Mouse (Mus musculus): ENCODE results near the gene Atxn1. TPM values are rescaled to one million over a fixed set of nuclear protein-coding genes. Genes with fewer than 3 reads are reported as not detected.
A peak's percentile ranks its signal among the peaks of the same experiment; 100 is the strongest.

The Atxn1 gene
- polyA plus RNA-seq, 1 experiment from 2014 or later, result 8.2 TPM

DNA sequence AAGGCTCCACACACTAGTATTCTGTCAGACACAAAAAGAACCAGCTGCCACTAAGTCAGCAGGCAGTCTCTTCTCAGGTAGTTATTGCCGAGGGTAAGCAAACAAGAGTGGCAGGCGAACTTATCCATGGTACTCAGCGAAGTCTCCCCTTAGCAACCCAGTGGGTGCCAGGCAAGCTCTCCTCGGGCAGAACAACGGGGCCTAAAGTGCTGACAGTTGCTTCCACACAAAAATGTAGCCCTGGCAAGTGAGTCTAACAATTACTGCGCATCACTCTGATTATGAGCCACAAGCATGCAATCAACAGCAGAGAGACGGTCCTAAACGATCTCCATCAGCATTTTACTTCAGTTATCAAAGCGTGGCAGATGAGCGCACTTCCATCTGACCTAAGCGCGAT is 224.4 kb downstream of the Atxn1 start:
- Histone ChIP-seq H3K4me2 (no peak overlapping the region), H3K36me3 (no peaks in the 10 kb centered on the region), H3K27ac (replicated peaks) (no peak overlapping the region), H3K9ac (no peak overlapping the region), H3K4me1 (replicated peaks) (peaks cover 10% of the 10 kb centered on the region), H3K9me3 (no peaks in the 10 kb centered on the region), H3K27me3 (no peaks in the 10 kb centered on the region), H3K4me3 (no peak overlapping the region)
- no peak for ATAC-seq (ENCODE audit: low read depth)
- WGBS, result 66% methylated on average over 12 of the region's 12 CpGs

DNA sequence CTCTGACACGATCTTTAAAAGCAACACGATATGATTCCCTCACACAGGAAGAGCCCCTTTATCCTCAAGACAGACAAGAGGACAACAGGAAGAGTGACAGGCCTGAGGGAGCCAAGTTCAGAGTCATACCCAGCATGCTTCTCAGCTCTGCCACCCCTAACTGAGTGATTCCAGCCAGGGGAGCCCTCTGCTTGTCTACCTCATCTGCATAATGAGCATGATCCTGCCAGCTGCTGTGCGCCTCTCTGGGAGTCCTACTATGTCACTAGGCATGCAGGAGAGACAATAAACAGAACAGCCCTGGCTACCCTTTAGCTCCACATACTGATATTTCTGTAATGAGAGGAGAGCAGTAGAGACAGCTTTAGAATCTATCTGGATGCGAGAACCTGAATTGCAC is 228.6 kb downstream of the Atxn1 start:
- no peak overlapping the region for H3K27ac ChIP-seq (replicated peaks)
- peak; percentile 47; the same call in 1 of the 2 replicates for ATAC-seq (ENCODE audit: low read depth)
- WGBS, result 65% methylated on average over 4 of the region's 4 CpGs

DNA sequence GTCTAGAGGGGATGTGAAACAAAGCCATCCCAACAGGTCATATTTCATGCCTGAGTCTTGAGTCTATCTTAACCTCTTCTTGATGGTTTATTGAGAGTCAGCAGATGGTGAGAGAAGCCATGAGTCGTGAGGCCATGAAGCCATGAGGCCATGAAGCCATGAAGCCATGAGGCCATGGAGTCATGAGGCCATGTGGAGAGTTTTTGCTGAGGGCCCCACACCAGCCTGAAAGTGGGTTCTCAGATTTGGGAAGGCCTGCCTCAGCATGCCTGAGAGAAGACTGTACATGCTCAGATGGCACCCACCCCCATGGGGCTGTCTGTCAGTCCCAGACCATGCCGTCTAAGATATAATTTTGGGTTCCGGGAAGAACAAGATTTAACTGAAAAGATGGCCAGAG is 229.0 kb downstream of the Atxn1 start:
- Histone ChIP-seq H3K9ac (no peak overlapping the region), H3K27me3 (no peaks in the 10 kb centered on the region), H3K4me3 (no peak overlapping the region), H3K9me3 (no peaks in the 10 kb centered on the region), H3K27ac (replicated peaks) (no peak overlapping the region), H3K4me1 (replicated peaks) (peaks cover 5% of the 10 kb centered on the region), H3K36me3 (no peaks in the 10 kb centered on the region), H3K4me2 (no peak overlapping the region)
- WGBS, result 93% methylated on average over 3 of the region's 3 CpGs
- no peak; the same call in 1 of the 2 replicates for ATAC-seq (ENCODE audit: low read depth)

More for the DNA sequence above, 228.6 kb downstream of the Atxn1 start:
- Histone ChIP-seq H3K4me3 (no peak overlapping the region), H3K36me3 (no peaks in the 10 kb centered on the region), H3K9me3 (no peaks in the 10 kb centered on the region), H3K27me3 (no peaks in the 10 kb centered on the region), H3K4me1 (replicated peaks) (peaks cover 5% of the 10 kb centered on the region), H3K4me2 (no peak overlapping the region), H3K9ac (no peak overlapping the region)

DNA sequence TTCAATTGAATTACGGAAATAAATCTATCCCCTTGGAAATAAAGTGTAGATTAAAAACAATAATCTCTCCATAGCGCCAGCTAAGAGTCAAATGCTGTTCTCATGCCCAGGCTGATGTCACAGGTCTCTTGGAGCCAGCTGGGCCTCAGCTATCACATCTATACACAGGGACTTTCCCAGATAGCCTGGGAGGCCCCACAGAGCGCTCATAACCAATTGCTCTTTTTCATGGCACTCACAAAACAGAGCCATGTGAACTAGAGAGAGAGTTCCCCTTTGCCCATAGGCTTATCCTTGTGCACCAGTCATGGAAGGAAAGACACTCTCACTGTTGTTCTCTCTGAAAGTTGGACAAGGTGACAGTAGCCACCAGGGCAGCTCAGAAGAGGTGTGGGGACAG is 230.3 kb downstream of the Atxn1 start:
- no peaks in the 10 kb centered on the region for H3K27me3 ChIP-seq
- 0 out of 2 replicates have a peak, but pooled peaks cover 8% of the 10 kb centered on the region for H3K36me3 ChIP-seq
- H3K9me3 ChIP-seq, result no peaks in the 10 kb centered on the region
- no peak overlapping the region for H3K4me2 ChIP-seq
- H3K9ac ChIP-seq, result no peak overlapping the region
- H3K27ac ChIP-seq (replicated peaks), result no peak overlapping the region
- no peak for ATAC-seq (ENCODE audit: low read depth)
- H3K4me1 ChIP-seq (replicated peaks), result peaks cover 5% of the 10 kb centered on the region
- WGBS, result 92% methylated on average over 3 of the region's 3 CpGs
- no peak overlapping the region for H3K4me3 ChIP-seq

DNA sequence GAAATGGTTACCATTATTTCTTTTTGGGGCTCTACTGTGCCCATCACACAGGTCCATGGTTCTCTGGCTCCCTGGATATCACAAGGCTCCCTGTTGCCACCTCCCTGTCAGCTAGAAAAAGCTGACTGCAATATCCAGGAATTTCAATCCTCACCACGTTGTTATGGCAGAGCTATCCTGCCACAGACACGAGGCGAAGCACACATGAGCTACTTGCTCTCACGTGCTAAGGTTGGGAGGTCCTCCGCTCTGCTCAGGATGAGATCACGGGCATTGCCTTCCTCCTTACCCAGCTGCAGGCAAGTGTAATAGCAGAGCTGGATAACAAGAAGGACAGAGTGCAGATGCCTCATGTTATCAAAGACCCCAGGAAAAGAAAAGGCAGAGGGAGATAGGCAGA is 232.2 kb downstream of the Atxn1 start:
- Histone ChIP-seq H3K36me3 (0 out of 2 replicates have a peak, but pooled peaks cover 9% of the 10 kb centered on the region), H3K4me3 (no peak overlapping the region), H3K9me3 (no peaks in the 10 kb centered on the region), H3K4me1 (replicated peaks) (peaks cover 5% of the 10 kb centered on the region), H3K27ac (replicated peaks) (no peak overlapping the region), H3K27me3 (no peaks in the 10 kb centered on the region), H3K4me2 (no peak overlapping the region), H3K9ac (no peak overlapping the region)
- WGBS, result 78% methylated on average over 6 of the region's 6 CpGs
- no peak for ATAC-seq (ENCODE audit: low read depth)

GRCm38 (mm10) chr13:45726917-45727316 is 237.9 kb downstream of the Atxn1 start:
- ATAC-seq (ENCODE audit: low read depth), result no peak

DNA sequence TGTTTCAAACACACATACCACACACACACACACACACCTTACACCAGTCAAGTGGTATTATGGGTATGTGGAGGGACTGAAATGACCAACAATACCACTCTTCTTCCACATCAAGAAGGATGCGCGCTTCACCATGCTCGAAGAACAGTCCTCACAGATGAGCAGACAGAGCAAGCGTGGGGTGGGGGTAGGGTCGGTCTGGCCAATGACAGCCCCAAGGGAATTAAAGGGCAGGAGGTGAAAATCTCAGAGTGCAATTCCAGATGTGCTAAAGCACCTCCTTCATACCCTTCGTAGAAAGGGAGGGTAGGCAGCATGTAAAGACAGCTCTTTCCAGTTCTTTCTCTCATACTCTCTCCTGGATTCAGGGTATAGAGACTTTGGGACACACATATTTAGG is 238.6 kb downstream of the Atxn1 start:
- Histone ChIP-seq H3K27ac (replicated peaks) (no peak overlapping the region), H3K4me3 (no peak overlapping the region), H3K9ac (no peak overlapping the region), H3K27me3 (no peaks in the 10 kb centered on the region), H3K9me3 (no peaks in the 10 kb centered on the region), H3K36me3 (0 out of 2 replicates have a peak, but pooled peaks cover 9% of the 10 kb centered on the region), H3K4me1 (replicated peaks) (peaks cover 6% of the 10 kb centered on the region; the same call in 1 of the 2 replicates), H3K4me2 (no peak overlapping the region)
- WGBS, result 75% methylated on average over 6 of the region's 6 CpGs
- ATAC-seq (ENCODE audit: low read depth), result no peak

More at GRCm38 (mm10) chr13:45726917-45727316, 237.9 kb downstream of the Atxn1 start:
- H3K4me2 ChIP-seq, result no peak overlapping the region
- no peak overlapping the region for H3K27ac ChIP-seq (replicated peaks)
- 0 out of 2 replicates have a peak, but pooled peaks cover 9% of the 10 kb centered on the region for H3K36me3 ChIP-seq
- no peak overlapping the region for H3K4me3 ChIP-seq
- peaks cover 6% of the 10 kb centered on the region; the same call in 1 of the 2 replicates for H3K4me1 ChIP-seq (replicated peaks)
- no peaks in the 10 kb centered on the region for H3K27me3 ChIP-seq
- no peaks in the 10 kb centered on the region for H3K9me3 ChIP-seq
- H3K9ac ChIP-seq, result no peak overlapping the region

- 81% methylated on average over 14 of the region's 14 CpGs for WGBS
These were observed 240.1 kb downstream of the Atxn1 start for GRCm38 (mm10) chr13:45724507-45725259.

GRCm38 (mm10) chr13:45722885-45723284 is 241.9 kb downstream of the Atxn1 start:
- no peak overlapping the region for H3K4me2 ChIP-seq
- no peaks in the 10 kb centered on the region for H3K36me3 ChIP-seq
- peaks cover 6% of the 10 kb centered on the region; the same call in 1 of the 2 replicates for H3K4me1 ChIP-seq (replicated peaks)
- no peaks in the 10 kb centered on the region for H3K27me3 ChIP-seq
- no peak overlapping the region for H3K27ac ChIP-seq (replicated peaks)
- no peak overlapping the region for H3K4me3 ChIP-seq
- WGBS, result 86% methylated on average over 5 of the region's 5 CpGs
- ATAC-seq (ENCODE audit: low read depth), result no peak
- no peak overlapping the region for H3K9ac ChIP-seq
- no peaks in the 10 kb centered on the region for H3K9me3 ChIP-seq

More at GRCm38 (mm10) chr13:45724507-45725259, 240.1 kb downstream of the Atxn1 start:
- no peaks in the 10 kb centered on the region for H3K9me3 ChIP-seq
- 0 out of 2 replicates have a peak, but pooled peaks cover 2% of the 10 kb centered on the region for H3K36me3 ChIP-seq
- no peak overlapping the region for H3K4me3 ChIP-seq
- no peak for ATAC-seq (ENCODE audit: low read depth)
- no peak overlapping the region for H3K4me2 ChIP-seq
- H3K9ac ChIP-seq, result no peak overlapping the region
- no peak overlapping the region for H3K27ac ChIP-seq (replicated peaks)
- H3K27me3 ChIP-seq, result no peaks in the 10 kb centered on the region
- H3K4me1 ChIP-seq (replicated peaks), result peaks cover 6% of the 10 kb centered on the region; the same call in 1 of the 2 replicates

- H3K27ac ChIP-seq (replicated peaks), result no peak overlapping the region
- no peak overlapping the region for H3K4me3 ChIP-seq
- no peaks in the 10 kb centered on the region for H3K36me3 ChIP-seq
- no peak for ATAC-seq (ENCODE audit: low read depth)
- H3K9ac ChIP-seq, result no peak overlapping the region
- H3K4me2 ChIP-seq, result no peak overlapping the region
- no peaks in the 10 kb centered on the region for H3K27me3 ChIP-seq
- WGBS, result 77% methylated on average over 8 of the region's 8 CpGs
- H3K9me3 ChIP-seq, result no peaks in the 10 kb centered on the region
- peaks cover 6% of the 10 kb centered on the region; the same call in 1 of the 2 replicates for H3K4me1 ChIP-seq (replicated peaks)
These were observed 243.2 kb downstream of the Atxn1 start for GRCm38 (mm10) chr13:45721621-45722020.

- Histone ChIP-seq H3K9me3 (no peaks in the 10 kb centered on the region), H3K36me3 (no peaks in the 10 kb centered on the region), H3K4me1 (replicated peaks) (no peaks in the 10 kb centered on the region), H3K27me3 (no peaks in the 10 kb centered on the region), H3K4me3 (no peak overlapping the region), H3K4me2 (no peak overlapping the region), H3K9ac (no peak overlapping the region), H3K27ac (replicated peaks) (no peak overlapping the region)
- WGBS, result 44% methylated on average over 3 of the region's 3 CpGs
- no peak for ATAC-seq (ENCODE audit: low read depth)
These were observed 246.0 kb downstream of the Atxn1 start for GRCm38 (mm10) chr13:45718850-45719249.

GRCm38 (mm10) chr13:45715583-45716180 is 249.1 kb downstream of the Atxn1 start:
- H3K27ac ChIP-seq (replicated peaks), result no peak overlapping the region
- H3K4me3 ChIP-seq, result no peak overlapping the region
- no peaks in the 10 kb centered on the region for H3K27me3 ChIP-seq
- ATAC-seq (ENCODE audit: low read depth), result no peak
- no peaks in the 10 kb centered on the region for H3K36me3 ChIP-seq
- WGBS, result 72% methylated on average over 7 of the region's 7 CpGs
- no peak overlapping the region for H3K4me2 ChIP-seq
- no peaks in the 10 kb centered on the region for H3K9me3 ChIP-seq
- H3K9ac ChIP-seq, result no peak overlapping the region
- H3K4me1 ChIP-seq (replicated peaks), result no peaks in the 10 kb centered on the region

Measured in neural tube, embryonic 13.5 days (tissue).